Mouse (Mus musculus): ENCODE data around the gene AA467197. TPM values are rescaled to one million over a fixed set of nuclear protein-coding genes. Genes with fewer than 3 reads are reported as not detected.

AA467197 gene
- polyA plus RNA-seq, 1 experiment from 2014 or later, result not detected

DNA sequence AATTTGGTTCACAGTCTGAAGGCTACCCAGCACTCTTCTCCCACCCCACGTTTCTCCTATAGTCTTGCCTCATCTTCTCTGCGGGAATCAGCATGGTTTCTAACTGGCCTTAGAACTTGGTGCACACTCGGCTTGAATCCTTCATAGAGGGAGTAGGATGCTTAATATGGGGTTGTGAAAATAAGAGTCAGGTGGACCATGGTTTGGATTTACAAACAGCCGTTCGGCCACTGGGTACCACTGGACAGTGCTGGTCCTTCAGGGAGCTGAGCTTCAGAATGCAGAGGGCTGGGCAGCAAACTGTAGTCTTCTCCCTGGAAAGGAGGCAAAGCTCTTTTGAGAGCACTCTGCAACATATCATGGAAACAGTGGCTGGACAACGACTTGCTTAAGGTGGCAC, 19.0 kb upstream of the AA467197 start:
- H3K27me3 ChIP-seq, result no peaks in the 10 kb centered on the region; the same call in 1 of the 2 replicates
- H3K9ac ChIP-seq, result no peak overlapping the region
- H3K9me3 ChIP-seq, result no peaks in the 10 kb centered on the region
- no peaks in the 10 kb centered on the region for H3K36me3 ChIP-seq
- WGBS, result 83% methylated on average over 6 of the region's 6 CpGs
- H3K4me1 ChIP-seq (replicated peaks), result no peaks in the 10 kb centered on the region
- H3K4me3 ChIP-seq, result no peak overlapping the region
- ATAC-seq (ENCODE audit: low FRiP score), result no peak
- H3K27ac ChIP-seq, result no peak overlapping the region
- no peak overlapping the region for H3K4me2 ChIP-seq

DNA sequence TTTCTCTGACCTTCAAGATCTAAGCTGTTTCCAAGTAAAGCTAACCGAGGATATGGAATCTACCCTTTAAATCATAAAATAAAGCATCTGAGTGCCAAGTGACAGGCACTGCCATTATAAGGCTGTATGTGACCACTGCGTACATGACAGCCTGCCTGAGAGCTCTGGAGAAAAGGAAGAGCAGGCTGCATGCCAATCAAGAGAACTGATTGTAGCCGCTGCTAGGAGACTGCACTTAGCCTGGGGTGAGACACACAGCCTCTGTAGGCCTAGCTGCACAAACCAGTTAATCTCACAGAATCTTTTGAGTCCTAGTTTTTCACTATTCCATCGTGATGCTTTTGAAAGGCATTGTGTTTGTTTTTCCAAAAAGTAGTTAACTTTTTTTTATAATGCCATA, 18.1 kb upstream of the AA467197 start:
- H3K9me3 ChIP-seq, result no peaks in the 10 kb centered on the region
- 33% methylated on average over 4 of the region's 4 CpGs for WGBS
- no peak overlapping the region; the same call in 1 of the 2 replicates for H3K9ac ChIP-seq
- H3K36me3 ChIP-seq, result no peaks in the 10 kb centered on the region
- H3K27ac ChIP-seq, result no peak overlapping the region
- no peaks in the 10 kb centered on the region for H3K27me3 ChIP-seq
- ATAC-seq (ENCODE audit: low FRiP score), result no peak
- no peak overlapping the region for H3K4me2 ChIP-seq
- no peaks in the 10 kb centered on the region for H3K4me1 ChIP-seq (replicated peaks)
- no peak overlapping the region for H3K4me3 ChIP-seq

DNA sequence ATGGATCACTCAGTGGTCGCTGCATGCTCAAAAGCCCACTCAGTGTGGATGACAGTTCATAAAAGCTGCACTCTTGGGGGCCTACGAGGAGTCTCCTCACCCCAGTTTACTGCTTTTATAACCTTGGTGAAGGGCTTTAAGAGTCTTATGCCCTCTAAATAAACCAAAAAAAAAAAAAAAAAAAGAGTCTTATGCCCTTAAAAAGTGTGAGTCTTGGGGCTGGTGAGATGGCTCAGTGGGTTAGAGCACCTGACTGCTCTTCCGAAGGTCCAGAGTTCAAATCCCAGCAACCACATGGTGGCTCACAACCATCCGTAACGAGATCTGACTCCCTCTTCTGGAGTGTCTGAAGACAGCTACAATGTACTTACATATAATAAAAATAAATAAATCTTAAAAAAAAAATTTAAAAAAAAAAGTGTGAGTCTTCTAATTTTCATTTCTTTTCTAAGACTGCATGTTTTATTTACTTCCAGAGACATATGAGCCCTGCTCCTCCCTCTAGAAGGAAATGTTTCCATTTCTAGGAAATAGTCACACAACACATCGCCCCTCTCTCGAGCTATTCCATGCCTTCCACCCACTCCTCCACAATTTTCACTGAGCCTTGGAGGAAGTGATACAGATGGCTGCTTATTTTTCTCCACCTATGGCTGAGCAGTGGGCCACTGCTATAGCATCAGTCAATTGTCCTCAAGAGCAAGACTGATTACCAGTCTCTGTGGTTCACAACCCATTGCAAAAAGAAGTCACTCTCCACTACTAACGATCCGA, 15.3 kb upstream of the AA467197 start:
- Histone ChIP-seq H3K9me3 (no peaks in the 10 kb centered on the region), H3K4me2 (no peak overlapping the region), H3K27ac (no peak overlapping the region), H3K4me3 (no peak overlapping the region), H3K4me1 (replicated peaks) (no peaks in the 10 kb centered on the region), H3K36me3 (no peaks in the 10 kb centered on the region), H3K9ac (no peak overlapping the region), H3K27me3 (no peaks in the 10 kb centered on the region)
- ATAC-seq (ENCODE audit: low FRiP score), result no peak
- WGBS, result 83% methylated on average over 9 of the region's 9 CpGs

DNA sequence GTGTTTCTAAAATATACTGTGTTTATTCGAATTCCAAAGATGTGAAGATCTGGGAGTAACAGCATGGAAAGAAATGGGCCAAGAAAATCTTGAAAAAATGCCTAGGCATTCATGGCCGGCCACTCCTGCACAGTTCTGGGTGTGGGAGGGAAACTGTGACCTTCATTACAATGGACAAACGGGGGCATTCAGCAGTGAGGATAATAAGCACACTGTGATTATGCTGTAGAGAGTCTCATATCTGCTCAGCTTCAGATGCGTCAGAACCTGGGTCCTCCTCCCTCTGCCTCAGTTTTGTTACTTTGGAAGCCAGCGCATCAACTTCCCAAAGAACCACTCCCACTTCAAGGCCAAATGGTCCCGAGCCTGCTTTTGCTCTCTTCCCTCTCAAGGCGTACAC, 10.9 kb upstream of the AA467197 start:
- Histone ChIP-seq H3K36me3 (no peaks in the 10 kb centered on the region), H3K4me1 (replicated peaks) (peaks cover 3% of the 10 kb centered on the region; the same call in 1 of the 2 replicates), H3K27ac (no peak overlapping the region), H3K27me3 (0 out of 2 replicates have a peak, but pooled peaks cover 6% of the 10 kb centered on the region), H3K9ac (0 out of 2 replicates have a peak overlapping the region, but pooled peaks have one; percentile 0), H3K4me3 (no peak overlapping the region), H3K4me2 (no peak overlapping the region), H3K9me3 (no peaks in the 10 kb centered on the region)
- no peak for ATAC-seq (ENCODE audit: low FRiP score)
- 69% methylated on average over 7 of the region's 7 CpGs for WGBS

GRCm38 (mm10) chr2:122628976-122629375, 7.8 kb upstream of the AA467197 start:
- H3K27me3 ChIP-seq, result 0 out of 2 replicates have a peak, but pooled peaks cover 6% of the 10 kb centered on the region
- H3K9me3 ChIP-seq, result no peaks in the 10 kb centered on the region
- H3K4me2 ChIP-seq, result peak overlapping the region; percentile 6; the same call in 1 of the 2 replicates
- no peak overlapping the region for H3K4me3 ChIP-seq
- no peak for ATAC-seq (ENCODE audit: low FRiP score)
- no peak overlapping the region for H3K27ac ChIP-seq
- peaks cover 17% of the 10 kb centered on the region for H3K4me1 ChIP-seq (replicated peaks)
- H3K36me3 ChIP-seq, result peaks cover 14% of the 10 kb centered on the region
- under 1% methylated on average over 7 of the region's 7 CpGs for WGBS
- no peak overlapping the region for H3K9ac ChIP-seq

GRCm38 (mm10) chr2:122629871-122630270, 6.9 kb upstream of the AA467197 start:
- Histone ChIP-seq H3K9ac (peak overlapping the region; percentile 98), H3K4me2 (peak overlapping the region; percentile 98), H3K27me3 (0 out of 2 replicates have a peak, but pooled peaks cover 6% of the 10 kb centered on the region), H3K4me3 (peak overlapping the region; percentile 100), H3K36me3 (peaks cover 19% of the 10 kb centered on the region), H3K9me3 (no peaks in the 10 kb centered on the region), H3K4me1 (replicated peaks) (peaks cover 17% of the 10 kb centered on the region), H3K27ac (no peak overlapping the region)
- 63% methylated on average over 6 of the region's 6 CpGs for WGBS
- no peak; the same call in 1 of the 2 replicates for ATAC-seq (ENCODE audit: low FRiP score)

- Histone ChIP-seq H3K9me3 (no peaks in the 10 kb centered on the region), H3K4me2 (peak overlapping the region; percentile 98), H3K4me1 (replicated peaks) (peaks cover 17% of the 10 kb centered on the region), H3K4me3 (peak overlapping the region; percentile 100), H3K9ac (peak overlapping the region; percentile 98), H3K36me3 (peaks cover 19% of the 10 kb centered on the region), H3K27me3 (0 out of 2 replicates have a peak, but pooled peaks cover 6% of the 10 kb centered on the region), H3K27ac (peak overlapping the region; percentile 87)
- WGBS, result under 1% methylated on average over 75 of the region's 75 CpGs
- ATAC-seq (ENCODE audit: low FRiP score), result peak; percentile 88
These were observed 6.1 kb upstream of the AA467197 start for GRCm38 (mm10) chr2:122630465-122631225.

DNA sequence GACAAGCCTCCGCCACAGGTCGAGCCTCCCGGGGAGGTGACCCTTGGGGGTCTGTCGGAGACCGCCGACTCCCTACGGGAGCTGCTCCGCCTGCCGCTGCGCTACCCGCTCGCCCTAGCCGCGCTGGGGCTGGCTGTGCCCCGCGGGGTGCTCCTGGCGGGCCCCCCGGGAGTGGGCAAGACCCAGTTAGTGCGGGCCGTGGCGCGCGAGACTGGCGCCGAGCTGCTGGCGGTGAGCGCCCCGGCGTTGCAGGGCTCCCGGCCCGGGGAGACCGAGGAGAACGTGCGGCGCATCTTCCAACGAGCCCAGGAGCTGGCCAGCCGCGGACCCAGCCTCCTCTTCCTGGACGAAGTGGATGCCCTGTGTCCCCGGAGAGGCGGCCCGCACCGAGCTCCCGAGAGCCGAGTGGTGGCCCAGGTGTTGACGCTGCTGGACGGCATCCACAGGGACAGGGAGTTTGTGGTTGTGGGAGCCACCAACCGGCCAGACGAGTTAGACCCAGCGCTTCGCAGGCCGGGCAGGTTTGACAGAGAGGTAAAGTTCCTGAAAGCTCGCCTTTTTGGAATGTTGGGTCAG, 5.5 kb upstream of the AA467197 start:
- H3K4me1 ChIP-seq (replicated peaks), result peaks cover 17% of the 10 kb centered on the region
- H3K36me3 ChIP-seq, result peaks cover 19% of the 10 kb centered on the region
- ATAC-seq (ENCODE audit: low FRiP score), result peak; percentile 17
- 0 out of 2 replicates have a peak, but pooled peaks cover 6% of the 10 kb centered on the region for H3K27me3 ChIP-seq
- under 1% methylated on average over 52 of the region's 53 CpGs for WGBS
- peak overlapping the region; percentile 98 for H3K9ac ChIP-seq
- H3K27ac ChIP-seq, result peak overlapping the region; percentile 87
- H3K4me3 ChIP-seq, result peak overlapping the region; percentile 100
- no peaks in the 10 kb centered on the region for H3K9me3 ChIP-seq
- H3K4me2 ChIP-seq, result peak overlapping the region; percentile 98

- no peak overlapping the region for H3K27ac ChIP-seq
- peak overlapping the region; percentile 35 for H3K4me3 ChIP-seq
- peaks cover 19% of the 10 kb centered on the region for H3K27me3 ChIP-seq
- peaks cover 17% of the 10 kb centered on the region for H3K36me3 ChIP-seq
- H3K9me3 ChIP-seq, result no peaks in the 10 kb centered on the region
- peak; percentile 76; the same call in 1 of the 2 replicates for ATAC-seq (ENCODE audit: low FRiP score)
- H3K9ac ChIP-seq, result peak overlapping the region; percentile 40; the same call in 1 of the 2 replicates
- peak overlapping the region; percentile 62 for H3K4me2 ChIP-seq
- H3K4me1 ChIP-seq (replicated peaks), result peaks cover 5% of the 10 kb centered on the region
- WGBS, result 1% methylated on average over 36 of the region's 36 CpGs
These were observed 776 bp downstream of the AA467197 start for GRCm38 (mm10) chr2:122637526-122637997.

DNA sequence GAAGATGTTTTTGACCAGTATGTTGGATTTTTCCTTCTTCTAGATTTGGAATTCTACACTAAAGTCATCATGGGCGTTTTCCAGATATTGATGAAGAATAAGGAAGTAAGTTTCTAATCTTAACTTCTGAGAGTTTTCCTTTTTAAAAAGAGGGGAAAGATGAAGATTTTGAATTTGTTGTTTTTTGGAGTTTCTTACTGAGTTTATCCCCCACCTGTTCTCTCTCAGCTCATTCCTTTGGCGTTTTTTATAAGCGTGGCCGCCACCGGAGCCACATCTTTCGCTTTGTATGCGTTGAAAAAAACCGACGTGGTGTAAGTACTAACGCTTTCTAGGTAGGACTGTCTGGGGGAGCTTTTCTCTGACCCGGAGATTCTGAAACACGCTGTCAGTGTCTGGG, 1.2 kb downstream of the AA467197 start:
- H3K4me1 ChIP-seq (replicated peaks), result peaks cover 5% of the 10 kb centered on the region
- H3K9me3 ChIP-seq, result no peaks in the 10 kb centered on the region
- H3K4me2 ChIP-seq, result peak overlapping the region; percentile 62
- H3K36me3 ChIP-seq, result peaks cover 12% of the 10 kb centered on the region
- H3K27me3 ChIP-seq, result peaks cover 19% of the 10 kb centered on the region
- 37% methylated on average over 12 of the region's 12 CpGs for WGBS
- peak overlapping the region; percentile 40; the same call in 1 of the 2 replicates for H3K9ac ChIP-seq
- H3K4me3 ChIP-seq, result peak overlapping the region; percentile 35
- ATAC-seq (ENCODE audit: low FRiP score), result no peak
- H3K27ac ChIP-seq, result no peak overlapping the region

DNA sequence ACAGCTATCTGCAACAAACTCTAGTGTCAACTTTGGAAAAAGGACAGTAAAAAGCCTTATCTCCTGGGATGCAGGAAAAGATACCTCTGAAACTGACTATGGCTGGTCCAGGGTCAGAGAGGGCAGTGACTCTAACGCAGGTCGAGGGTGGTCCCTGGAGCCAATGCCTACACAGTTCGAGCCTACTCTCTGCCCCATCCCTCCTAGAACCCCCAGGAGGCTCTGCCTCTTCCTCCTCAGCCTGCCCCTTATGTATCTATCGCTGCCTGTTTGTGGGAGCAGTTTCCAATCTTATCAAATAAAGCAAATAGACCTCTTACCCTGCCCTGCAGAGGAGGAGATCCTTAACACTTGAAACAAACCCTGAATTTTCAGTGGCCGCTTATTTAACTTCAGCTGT, 1.9 kb downstream of the AA467197 start:
- H3K4me2 ChIP-seq, result no peak overlapping the region
- H3K27me3 ChIP-seq, result peaks cover 19% of the 10 kb centered on the region
- no peak overlapping the region for H3K9ac ChIP-seq
- H3K4me3 ChIP-seq, result no peak overlapping the region
- H3K27ac ChIP-seq, result no peak overlapping the region
- H3K36me3 ChIP-seq, result peaks cover 6% of the 10 kb centered on the region; the same call in 1 of the 2 replicates
- H3K9me3 ChIP-seq, result no peaks in the 10 kb centered on the region
- WGBS, result 60% methylated on average over 5 of the region's 5 CpGs
- ATAC-seq (ENCODE audit: low FRiP score), result no peak
- peaks cover 5% of the 10 kb centered on the region for H3K4me1 ChIP-seq (replicated peaks)

Data from hindbrain, embryonic 13.5 days (tissue).